Mouse (Mus musculus) embryonic facial prominence, embryonic 14.5 days (tissue): ENCODE data around the gene Itih1. TPM values are rescaled to one million over a fixed set of nuclear protein-coding genes. Genes with fewer than 3 reads are reported as not detected.
A peak's percentile ranks its signal among the peaks of the same experiment; 100 is the strongest.

Experiments
- ATAC-seq: fragments of 200-750 bp; cut with Nextera tagmentation; 2 replicates; pipeline ENCODE4 v1.8.0; 2017; ENCODE audit warnings: low read depth, moderate number of reproducible peaks, moderate TSS enrichment
- DNase-seq: peaks from one replicate; pipeline ENCODE4 v3.0.0-alpha.2; 2015; ENCODE audit warnings: low spot score
- H3K27ac ChIP-seq: fragments of 300-500 bp; sonication (generic); replicated peaks from 2 replicates; pipeline ENCODE4 v1.5.1; 2014; ENCODE audit warnings: low read depth, mild to moderate bottlenecking, low read length, moderate library complexity
- H3K27me3 ChIP-seq: fragments of 300-500 bp; sonication (generic); replicated peaks from 2 replicates; pipeline ENCODE4 v1.6.1; 2014; ENCODE audit warnings: low read length; ENCODE audit not compliant: control insufficient read depth, insufficient read depth
- H3K36me3 ChIP-seq: fragments of 300-500 bp; sonication (generic); 2 replicates; pipeline ENCODE4 v1.6.1; 2014; ENCODE audit warnings: low read length, mixed read lengths; ENCODE audit not compliant: control insufficient read depth, insufficient read depth
- H3K4me1 ChIP-seq: fragments of 300-500 bp; sonication (generic); 2 replicates; pipeline ENCODE4 v1.6.1; 2014; ENCODE audit warnings: antibody characterized with exemption, low read length; ENCODE audit not compliant: control insufficient read depth, insufficient read depth
- H3K4me2 ChIP-seq: fragments of 300-500 bp; sonication (generic); 2 replicates; pipeline ENCODE4 v1.6.1; 2014; ENCODE audit warnings: low read depth, mild to moderate bottlenecking, low read length, moderate library complexity, mixed read lengths
- H3K4me3 ChIP-seq: fragments of 300-500 bp; sonication (generic); 2 replicates; pipeline ENCODE4 v1.5.1; 2014; ENCODE audit warnings: low read depth, mild to moderate bottlenecking, low read length
- H3K9ac ChIP-seq: fragments of 300-500 bp; sonication (generic); 2 replicates; pipeline ENCODE4 v1.6.1; 2014; ENCODE audit warnings: low read depth, mild to moderate bottlenecking, low read length, moderate library complexity, mixed read lengths
- H3K9me3 ChIP-seq: fragments of 300-500 bp; sonication (generic); 2 replicates; pipeline ENCODE4 v1.6.1; 2016; ENCODE audit warnings: low read length; ENCODE audit not compliant: control insufficient read depth
- WGBS: fragments of 180-500 bp; shearing (Covaris S2); extraction: QIAGEN DNeasy Blood & Tissue Kit; methylation state at CpG from one replicate; pipeline ENCODE4 v1.1.7; 2014; 5-methylcytosine and 5-hydroxymethylcytosine counted together
- polyA plus RNA-seq: library from polyadenylated mRNA; unstranded; fragments of >200 nt; fragmentation: Nextera tagmentation; extraction: Ambion mirVana; gene quantifications from 2 replicates; pipeline ENCODE4 v1.2.1, GENCODE M21; 2014

Gene Itih1
- polyA plus RNA-seq, 1 experiment from 2014 or later = not detected

- no peak overlapping the region for H3K27ac ChIP-seq
- peaks cover 3% of the 10 kb centered on the region; the same call in 1 of the 2 replicates for H3K4me1 ChIP-seq
- 18% methylated on average over 5 of the region's 9 CpGs for WGBS
- peak overlapping the region; percentile 32 for H3K4me2 ChIP-seq
- DNase-seq (peak; percentile 37), ATAC-seq (no peak)
- H3K36me3 ChIP-seq = no peaks in the 10 kb centered on the region
- no peak overlapping the region for H3K9ac ChIP-seq
- H3K27me3 ChIP-seq = no peaks in the 10 kb centered on the region
- H3K4me3 ChIP-seq = no peak overlapping the region
- H3K9me3 ChIP-seq = no peaks in the 10 kb centered on the region
Observed at GRCm38 (mm10) chr14:30888271-30888732, 54.8 kb downstream of the Itih1 start.

DNA sequence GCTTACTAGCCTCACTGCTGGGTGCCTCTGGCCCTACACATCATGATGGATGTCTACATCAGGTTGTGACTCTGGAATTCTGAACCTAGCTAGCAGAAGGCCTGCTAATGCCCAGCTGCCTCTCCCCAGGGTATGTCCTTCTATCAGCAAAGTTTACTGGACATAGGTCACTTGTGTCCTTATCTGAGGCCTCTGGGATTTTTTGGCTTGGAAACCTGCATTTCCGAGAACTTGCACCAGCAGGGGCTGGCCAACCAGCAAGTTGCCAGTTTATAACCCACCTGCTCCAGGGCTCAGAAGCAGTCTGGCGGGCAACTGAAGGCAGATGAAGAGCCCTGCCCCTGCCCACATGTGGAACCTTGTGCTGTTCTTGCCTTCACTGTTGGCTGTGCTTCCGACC lies 56.9 kb downstream of the Itih1 start, which contains the start of gene Itih4:
Gene Itih4 (plus strand): TSS at position 273 of the 400 bp plus-strand sequence.
- Histone ChIP-seq H3K27ac (no peak within 1 kb of the TSS), H3K4me3 (no peak within 1 kb of the TSS), H3K9me3 (no peaks in the 10 kb centered on the region), H3K9ac (no peak within 1 kb of the TSS), H3K4me2 (no peak within 1 kb of the TSS), H3K4me1 (peaks cover 3% of the 10 kb centered on the region; the same call in 1 of the 2 replicates), H3K36me3 (no peaks in the 10 kb centered on the region), H3K27me3 (no peaks in the 10 kb centered on the region)
- ATAC-seq (no peak), DNase-seq (no peak)
- WGBS = 86% methylated on average over 3 of the region's 3 CpGs

DNA sequence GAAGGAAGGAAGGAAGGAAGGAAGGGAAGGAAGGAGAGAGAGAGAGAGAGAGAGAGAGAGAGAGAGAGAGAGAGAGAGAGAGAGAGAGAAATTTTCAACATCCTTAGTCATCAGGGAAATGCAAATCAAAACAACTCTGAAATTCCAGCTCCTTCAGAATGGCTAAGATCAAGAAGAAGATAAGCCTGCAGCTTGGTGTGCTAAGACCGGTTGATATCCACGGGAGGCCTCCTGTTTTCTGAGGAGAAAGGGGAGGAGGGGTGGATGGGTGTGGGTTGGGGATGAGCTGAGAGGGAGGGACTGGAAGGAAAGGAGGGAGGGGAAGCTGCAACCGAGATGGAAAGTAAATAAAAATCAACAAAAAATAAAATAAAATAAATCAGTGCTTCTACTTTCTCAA lies 57.8 kb downstream of the Itih1 start:
- H3K4me1 ChIP-seq = peaks cover 3% of the 10 kb centered on the region; the same call in 1 of the 2 replicates
- no peak overlapping the region for H3K9ac ChIP-seq
- ATAC-seq (no peak), DNase-seq (peak; percentile 32)
- H3K4me3 ChIP-seq = no peak overlapping the region
- H3K27ac ChIP-seq = no peak overlapping the region
- no peak overlapping the region for H3K4me2 ChIP-seq
- no peaks in the 10 kb centered on the region for H3K9me3 ChIP-seq
- no peaks in the 10 kb centered on the region for H3K27me3 ChIP-seq
- 4% methylated on average over 3 of the region's 3 CpGs for WGBS
- no peaks in the 10 kb centered on the region for H3K36me3 ChIP-seq

DNA sequence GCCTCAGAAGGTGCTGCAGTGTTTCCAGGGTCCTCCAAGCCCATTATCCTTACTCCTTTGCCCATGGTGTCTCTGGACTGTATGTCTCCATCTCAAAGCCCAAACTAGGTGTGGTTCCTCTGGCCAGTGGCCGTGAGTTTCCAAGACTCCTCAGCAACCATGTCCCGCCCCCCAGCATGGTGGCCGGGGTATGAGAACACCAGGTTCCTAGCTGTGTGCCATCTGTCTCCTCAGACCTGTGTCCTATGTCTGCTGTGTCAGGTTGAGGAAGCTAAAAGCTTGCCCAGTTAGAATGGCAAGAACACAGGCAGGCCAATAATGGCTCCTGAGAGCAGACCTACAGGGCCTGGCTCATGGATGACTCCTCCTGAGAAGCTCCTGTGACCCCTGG lies 61.4 kb downstream of the Itih1 start:
- Histone ChIP-seq H3K36me3 (peaks cover 7% of the 10 kb centered on the region; the same call in 1 of the 2 replicates), H3K4me2 (no peak overlapping the region), H3K27me3 (no peaks in the 10 kb centered on the region), H3K9ac (no peak overlapping the region), H3K4me3 (no peak overlapping the region), H3K9me3 (no peaks in the 10 kb centered on the region), H3K27ac (no peak overlapping the region), H3K4me1 (no peaks in the 10 kb centered on the region)
- ATAC-seq (no peak), DNase-seq (no peak)
- 88% methylated on average over 3 of the region's 3 CpGs for WGBS

GRCm38 (mm10) chr14:30880811-30881717 lies 62.0 kb downstream of the Itih1 start:
- no peak for ATAC-seq

DNA sequence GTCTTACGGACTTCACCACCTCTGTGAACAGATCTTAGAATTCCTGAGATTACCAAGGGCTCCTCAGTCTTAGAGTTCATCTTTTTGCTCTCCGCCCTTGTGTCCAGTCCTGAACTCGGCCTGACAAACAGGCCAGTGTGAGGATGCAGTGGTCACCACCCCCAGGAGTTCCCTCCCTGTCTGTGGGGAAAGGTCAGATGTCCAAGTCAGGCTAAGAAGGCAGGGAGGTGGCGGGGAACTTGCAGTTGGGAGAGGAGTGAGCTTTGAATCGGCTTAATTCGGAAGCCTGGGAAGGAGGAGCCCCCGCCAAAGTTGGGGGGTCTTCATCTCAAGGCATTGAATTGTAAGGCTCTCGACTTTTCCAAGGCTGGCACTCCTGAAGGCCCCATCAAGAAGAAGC lies 62.8 kb downstream of the Itih1 start:
- no peak overlapping the region for H3K9ac ChIP-seq
- no peaks in the 10 kb centered on the region for H3K4me1 ChIP-seq
- DNase-seq (no peak), ATAC-seq (no peak)
- no peaks in the 10 kb centered on the region for H3K27me3 ChIP-seq
- no peaks in the 10 kb centered on the region for H3K9me3 ChIP-seq
- H3K36me3 ChIP-seq = peaks cover 15% of the 10 kb centered on the region; the same call in 1 of the 2 replicates
- peak overlapping the region; percentile 21; the same call in 1 of the 2 replicates for H3K27ac ChIP-seq
- H3K4me3 ChIP-seq = no peak overlapping the region
- 61% methylated on average over 8 of the region's 8 CpGs for WGBS
- H3K4me2 ChIP-seq = 0 out of 2 replicates have a peak overlapping the region, but pooled peaks have one; percentile 7

More at GRCm38 (mm10) chr14:30880811-30881717, 62.0 kb downstream of the Itih1 start:
- no peak overlapping the region for H3K4me2 ChIP-seq
- DNase-seq = peak; percentile 13
- WGBS = 87% methylated on average over 17 of the region's 17 CpGs
- H3K4me1 ChIP-seq = no peaks in the 10 kb centered on the region
- no peaks in the 10 kb centered on the region for H3K27me3 ChIP-seq
- H3K9ac ChIP-seq = no peak overlapping the region
- no peaks in the 10 kb centered on the region for H3K9me3 ChIP-seq
- H3K27ac ChIP-seq = no peak overlapping the region
- peaks cover 13% of the 10 kb centered on the region; the same call in 1 of the 2 replicates for H3K36me3 ChIP-seq
- no peak overlapping the region for H3K4me3 ChIP-seq

DNA sequence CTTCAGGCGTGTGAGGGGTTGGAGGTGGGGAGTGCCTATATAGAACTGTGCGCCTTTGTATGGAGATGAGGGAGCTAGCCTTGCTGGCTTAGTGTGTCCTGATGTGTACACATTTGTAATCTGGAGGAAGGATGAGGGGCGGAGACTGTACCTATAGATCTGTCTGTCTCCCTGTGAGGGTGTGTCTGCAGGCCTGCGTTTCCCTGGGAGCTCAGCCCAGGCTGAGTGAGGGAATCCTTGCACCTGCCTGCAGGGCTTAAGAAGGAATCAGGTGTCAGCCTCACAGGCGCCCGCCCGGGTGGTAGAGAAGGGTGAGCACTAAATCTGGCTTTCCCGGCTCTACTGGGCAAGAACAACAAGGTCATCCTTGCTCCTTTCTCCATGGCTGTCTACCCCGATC lies 63.3 kb downstream of the Itih1 start:
- 49% methylated on average over 9 of the region's 9 CpGs for whole genome bisulfite sequencing
- peak; percentile 79 for DNase-seq
- peak; percentile 86 for ATAC-seq
- peaks cover 16% of the 10 kb centered on the region; the same call in 1 of the 2 replicates for H3K36me3 ChIP-seq
- H3K9ac ChIP-seq = no peak overlapping the region
- H3K9me3 ChIP-seq = no peaks in the 10 kb centered on the region
- H3K4me2 ChIP-seq = no peak overlapping the region
- H3K27ac ChIP-seq = peak overlapping the region; percentile 46; the same call in 1 of the 2 replicates
- H3K27me3 ChIP-seq = no peaks in the 10 kb centered on the region
- H3K4me1 ChIP-seq = no peaks in the 10 kb centered on the region
- H3K4me3 ChIP-seq = no peak overlapping the region
